Mouse (Mus musculus): ENCODE results near the gene Caap1. TPM values are rescaled to one million over a fixed set of nuclear protein-coding genes. Genes with fewer than 3 reads are reported as not detected.

Caap1 gene
- 23.6 and 24.6 TPM in 2 replicates for polyA plus RNA-seq (2016; fragmentation: Nextera tagmentation; extraction: Ambion mirVana)

DNA sequence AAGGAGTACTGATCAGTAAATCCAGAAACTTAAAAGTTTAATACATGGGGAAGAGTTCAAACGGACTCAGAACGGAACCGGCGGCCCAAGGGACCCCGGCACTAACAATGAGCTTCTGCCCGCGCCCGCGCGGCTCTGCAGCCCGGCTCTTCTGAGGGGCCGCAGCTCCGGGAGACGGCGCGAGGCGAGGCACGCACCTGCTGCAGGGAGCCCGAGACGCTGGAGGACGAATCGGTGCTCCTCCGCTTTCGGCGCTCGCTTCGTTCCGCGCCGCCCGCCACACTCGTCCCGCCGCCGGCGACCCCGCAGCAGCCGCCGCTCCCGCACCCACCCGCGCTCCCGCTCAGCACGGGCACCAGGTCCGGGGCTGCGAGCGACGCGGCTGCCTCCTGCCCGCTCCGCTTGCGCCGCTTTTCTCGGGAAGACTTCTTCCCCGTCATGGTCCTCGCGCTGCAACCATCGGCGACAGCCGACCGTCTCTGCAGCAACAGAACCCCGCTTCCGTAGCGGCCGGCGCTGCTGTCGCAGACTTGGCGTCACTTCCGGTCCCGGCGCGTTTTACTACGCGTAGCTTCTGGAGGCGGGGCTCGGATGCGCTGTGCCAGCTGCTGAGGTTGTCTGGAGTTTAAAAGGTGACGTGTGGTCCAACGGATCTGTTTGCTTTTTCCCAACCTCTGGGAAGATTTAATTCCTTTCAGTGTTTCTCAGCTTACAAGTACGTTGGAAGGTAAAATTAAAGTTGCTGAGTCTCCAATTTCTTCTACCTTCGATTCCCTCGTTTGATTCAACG is at the start of gene Caap1, which contains the start of gene Gm10306:
Gene Caap1 (minus strand): TSS at position 532 of the 790 bp plus-strand sequence.
Gene Gm10306 (plus strand): TSS at position 282 of the 790 bp plus-strand sequence.
- peak within 1 kb of the TSS; percentile 91 for H3K27ac ChIP-seq (replicated peaks)
- no peaks in the 10 kb centered on the region for H3K36me3 ChIP-seq (replicated peaks)
- H3K4me1 ChIP-seq, result peaks cover 10% of the 10 kb centered on the region
- WGBS, result 2% methylated on average over 80 of the region's 83 CpGs
- no peaks in the 10 kb centered on the region for H3K9me3 ChIP-seq
- peak within 1 kb of the TSS; percentile 94 for H3K4me3 ChIP-seq
- H3K27me3 ChIP-seq (replicated peaks; ENCODE audit: low read depth, poor library complexity, severe bottlenecking), result no peaks in the 10 kb centered on the region
- DNase-seq (ENCODE audit: low spot score), result peak; percentile 96

DNA sequence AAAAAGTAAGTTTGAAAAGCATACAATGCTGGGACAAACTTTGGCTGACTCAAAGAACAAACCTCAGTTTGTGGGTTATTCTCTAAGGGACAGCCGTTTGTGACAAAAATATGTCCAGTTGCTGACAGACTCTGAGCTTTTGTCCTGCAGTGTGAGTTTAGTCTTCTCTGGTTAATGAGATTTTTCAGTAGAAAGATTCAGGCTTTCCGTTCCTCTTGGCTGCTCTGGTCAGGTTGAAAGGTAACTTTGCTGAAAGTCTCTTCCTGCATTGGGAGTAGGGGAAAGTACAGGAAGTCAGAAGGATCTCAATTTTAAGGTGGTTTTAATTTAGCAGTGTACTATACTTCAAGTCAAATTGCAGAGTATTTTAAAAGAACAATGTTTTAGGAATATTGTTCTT is 49.0 kb upstream of the Caap1 start:
- WGBS, result 93% methylated on average over 2 of the region's 2 CpGs
- Histone ChIP-seq H3K27ac (replicated peaks) (no peak overlapping the region), H3K27me3 (replicated peaks; ENCODE audit: low read depth, poor library complexity, severe bottlenecking) (no peaks in the 10 kb centered on the region), H3K4me3 (no peak overlapping the region), H3K9me3 (no peaks in the 10 kb centered on the region), H3K4me1 (peaks cover 22% of the 10 kb centered on the region), H3K36me3 (replicated peaks) (no peaks in the 10 kb centered on the region)
- DNase-seq (ENCODE audit: low spot score), result no peak

- Histone ChIP-seq H3K27ac (replicated peaks) (no peak overlapping the region), H3K9me3 (no peaks in the 10 kb centered on the region), H3K36me3 (replicated peaks) (no peaks in the 10 kb centered on the region), H3K27me3 (replicated peaks; ENCODE audit: low read depth, poor library complexity, severe bottlenecking) (no peaks in the 10 kb centered on the region), H3K4me1 (peaks cover 22% of the 10 kb centered on the region), H3K4me3 (no peak overlapping the region; the same call in 1 of the 2 replicates)
- 84% methylated on average over 2 of the region's 2 CpGs for WGBS
- DNase-seq (ENCODE audit: low spot score), result no peak
Observed at GRCm38 (mm10) chr4:94604452-94605019, 47.9 kb upstream of the Caap1 start.

DNA sequence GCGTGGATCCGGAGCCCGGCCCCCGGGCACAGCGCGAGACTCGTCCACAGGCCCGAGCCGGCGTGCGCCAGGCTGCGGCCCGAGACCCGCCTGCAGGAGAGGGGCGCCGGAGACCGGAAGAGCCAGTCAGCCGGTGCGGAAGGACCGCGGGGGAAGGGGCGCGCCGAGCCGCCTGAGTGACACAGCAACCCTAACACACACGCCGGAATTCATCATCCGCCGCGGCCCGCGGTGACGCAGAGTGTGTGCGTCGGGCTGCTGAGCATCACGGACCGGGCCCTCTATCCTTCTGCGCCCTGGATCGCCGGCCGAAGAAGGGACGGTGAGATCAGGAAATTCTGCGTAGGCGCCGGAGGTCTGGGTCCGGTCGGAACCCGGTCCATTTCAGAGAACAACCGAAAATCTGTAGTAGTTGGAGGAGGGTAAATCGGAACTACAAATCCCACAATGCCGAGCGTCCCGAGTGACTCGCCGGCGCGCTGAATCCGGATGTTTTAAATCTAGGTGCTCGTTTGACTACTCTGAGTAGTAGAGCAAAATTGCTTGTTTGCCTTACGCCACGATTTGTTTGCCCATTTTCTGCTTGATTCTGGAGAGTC is 46.5 kb upstream of the Caap1 start, which contains the start of gene Plaa:
Gene Plaa (minus strand): TSS at position 214 of the 599 bp plus-strand sequence.
- Histone ChIP-seq H3K4me1 (peaks cover 22% of the 10 kb centered on the region), H3K36me3 (replicated peaks) (no peaks in the 10 kb centered on the region; the same call in 1 of the 2 replicates), H3K4me3 (peak within 1 kb of the TSS; percentile 98), H3K9me3 (no peaks in the 10 kb centered on the region), H3K27me3 (replicated peaks; ENCODE audit: low read depth, poor library complexity, severe bottlenecking) (no peaks in the 10 kb centered on the region), H3K27ac (replicated peaks) (peak within 1 kb of the TSS; percentile 96)
- under 1% methylated on average over 61 of the region's 61 CpGs for WGBS
- DNase-seq (ENCODE audit: low spot score), result peak; percentile 95

DNA sequence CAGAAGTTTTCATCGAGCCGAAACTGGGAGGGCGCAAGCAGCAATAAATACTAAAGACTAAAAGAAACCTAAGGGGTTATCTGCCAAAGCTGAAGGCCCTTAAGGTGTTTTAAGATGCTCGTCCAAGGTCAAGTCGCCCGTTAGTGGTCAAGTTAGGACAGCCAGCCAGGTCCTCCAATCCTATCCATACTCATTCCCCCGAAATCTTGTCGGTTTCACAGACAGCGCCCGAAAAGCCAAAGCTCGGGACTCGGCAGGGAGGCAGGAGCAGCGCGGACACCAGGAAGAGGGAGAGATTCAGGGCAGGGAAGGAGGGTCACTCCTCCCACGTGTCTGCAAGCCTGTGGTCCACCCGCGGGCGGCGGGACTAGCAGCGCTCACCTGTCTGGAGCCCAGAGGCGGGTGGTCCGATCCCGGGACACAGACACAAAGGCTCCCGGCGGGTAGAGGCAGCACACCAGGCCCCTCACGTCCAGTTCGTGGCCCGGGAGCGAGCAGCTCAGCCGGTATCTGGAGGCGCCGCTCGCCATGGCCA is 46.0 kb upstream of the Caap1 start:
- peak overlapping the region; percentile 96 for H3K27ac ChIP-seq (replicated peaks)
- no peak for DNase-seq (ENCODE audit: low spot score)
- peaks cover 22% of the 10 kb centered on the region for H3K4me1 ChIP-seq
- WGBS, result under 1% methylated on average over 33 of the region's 33 CpGs
- H3K9me3 ChIP-seq, result no peaks in the 10 kb centered on the region
- H3K36me3 ChIP-seq (replicated peaks), result peaks cover 3% of the 10 kb centered on the region; the same call in 1 of the 2 replicates
- H3K4me3 ChIP-seq, result peak overlapping the region; percentile 98
- no peaks in the 10 kb centered on the region for H3K27me3 ChIP-seq (replicated peaks; ENCODE audit: low read depth, poor library complexity, severe bottlenecking)

- peaks cover 3% of the 10 kb centered on the region; the same call in 1 of the 2 replicates for H3K36me3 ChIP-seq (replicated peaks)
- DNase-seq (ENCODE audit: low spot score), result no peak
- 93% methylated on average over 4 of the region's 4 CpGs for WGBS
- no peaks in the 10 kb centered on the region for H3K27me3 ChIP-seq (replicated peaks; ENCODE audit: low read depth, poor library complexity, severe bottlenecking)
- peaks cover 22% of the 10 kb centered on the region for H3K4me1 ChIP-seq
- H3K9me3 ChIP-seq, result no peaks in the 10 kb centered on the region
- peak overlapping the region; percentile 98 for H3K4me3 ChIP-seq
- H3K27ac ChIP-seq (replicated peaks), result no peak overlapping the region
Observed at GRCm38 (mm10) chr4:94601395-94601794, 44.8 kb upstream of the Caap1 start.

DNA sequence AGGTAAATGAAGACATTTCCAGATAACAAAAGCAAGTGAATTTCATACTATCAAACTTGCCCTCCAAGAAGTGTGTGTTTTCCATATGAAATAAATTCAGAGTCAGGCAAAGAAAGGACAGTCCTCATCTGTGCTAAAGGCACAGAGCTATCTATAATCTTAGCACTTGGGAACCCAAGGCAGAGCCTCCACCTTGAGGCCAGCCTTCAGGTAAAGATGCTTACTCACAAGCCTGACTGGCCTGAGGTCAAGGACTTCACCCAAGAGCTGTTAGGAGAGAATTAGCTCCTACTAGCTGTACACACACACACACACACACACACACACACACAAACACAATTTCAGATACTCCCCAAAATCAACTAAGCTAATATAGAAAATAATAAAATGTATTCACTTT is 36.1 kb upstream of the Caap1 start:
- Histone ChIP-seq H3K4me3 (no peak overlapping the region), H3K4me1 (no peaks in the 10 kb centered on the region), H3K27ac (replicated peaks) (no peak overlapping the region), H3K9me3 (no peaks in the 10 kb centered on the region), H3K27me3 (replicated peaks; ENCODE audit: low read depth, poor library complexity, severe bottlenecking) (no peaks in the 10 kb centered on the region), H3K36me3 (replicated peaks) (peaks cover 6% of the 10 kb centered on the region)
- DNase-seq (ENCODE audit: low spot score), result no peak

DNA sequence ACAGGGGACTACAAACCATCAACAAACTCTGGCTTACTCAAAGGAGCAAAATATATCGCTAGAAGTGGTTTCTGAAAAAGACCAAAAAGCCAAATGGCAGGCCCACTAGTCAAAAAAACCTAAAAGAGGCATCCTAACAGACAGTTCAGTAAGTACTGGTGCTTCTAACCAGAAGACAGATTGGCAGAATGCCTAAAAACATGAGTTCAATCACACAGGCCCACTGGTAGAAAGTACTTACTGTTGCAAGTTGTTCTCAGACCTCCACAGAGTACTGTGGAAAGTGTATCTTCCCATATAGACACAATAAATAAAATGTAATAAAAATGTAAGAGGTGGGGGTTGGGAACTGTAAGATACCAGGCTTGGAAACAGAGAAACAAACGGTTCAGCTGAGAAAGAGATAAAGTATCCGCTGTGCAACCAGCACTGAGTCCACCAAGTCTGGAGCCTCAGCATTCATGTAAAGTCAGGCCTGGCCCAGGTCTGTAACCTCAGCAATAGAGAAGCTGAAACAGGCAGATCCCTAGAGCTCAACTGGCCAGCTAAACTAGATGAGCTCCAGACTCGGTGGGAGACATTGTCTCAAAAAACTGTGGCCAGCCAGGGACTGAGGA is 35.3 kb upstream of the Caap1 start:
- H3K4me1 ChIP-seq, result no peaks in the 10 kb centered on the region
- no peak overlapping the region for H3K4me3 ChIP-seq
- WGBS, result 87% methylated on average over 4 of the region's 4 CpGs
- H3K36me3 ChIP-seq (replicated peaks), result peaks cover 7% of the 10 kb centered on the region
- no peaks in the 10 kb centered on the region for H3K27me3 ChIP-seq (replicated peaks; ENCODE audit: low read depth, poor library complexity, severe bottlenecking)
- no peak for DNase-seq (ENCODE audit: low spot score)
- H3K27ac ChIP-seq (replicated peaks), result no peak overlapping the region
- H3K9me3 ChIP-seq, result no peaks in the 10 kb centered on the region

- H3K36me3 ChIP-seq (replicated peaks), result peaks cover 78% of the 10 kb centered on the region
- no peaks in the 10 kb centered on the region for H3K27me3 ChIP-seq (replicated peaks; ENCODE audit: low read depth, poor library complexity, severe bottlenecking)
- no peak for DNase-seq (ENCODE audit: low spot score)
- no peaks in the 10 kb centered on the region for H3K4me1 ChIP-seq
- H3K9me3 ChIP-seq, result no peaks in the 10 kb centered on the region
- no peak overlapping the region for H3K27ac ChIP-seq (replicated peaks)
- WGBS, result 93% methylated on average over 4 of the region's 4 CpGs
- H3K4me3 ChIP-seq, result no peak overlapping the region
Observed at GRCm38 (mm10) chr4:94572677-94573076, 16.1 kb upstream of the Caap1 start.

GRCm38 (mm10) chr4:94564297-94564696 is 7.7 kb upstream of the Caap1 start:
- H3K36me3 ChIP-seq (replicated peaks), result peaks cover 19% of the 10 kb centered on the region
- no peaks in the 10 kb centered on the region; the same call in 1 of the 2 replicates for H3K4me1 ChIP-seq
- no peak for DNase-seq (ENCODE audit: low spot score)
- no peaks in the 10 kb centered on the region for H3K27me3 ChIP-seq (replicated peaks; ENCODE audit: low read depth, poor library complexity, severe bottlenecking)
- no peak overlapping the region for H3K27ac ChIP-seq (replicated peaks)
- no peak overlapping the region for H3K4me3 ChIP-seq
- no peaks in the 10 kb centered on the region for H3K9me3 ChIP-seq

GRCm38 (mm10) chr4:94561954-94562648 is 5.5 kb upstream of the Caap1 start:
- no peaks in the 10 kb centered on the region for H3K9me3 ChIP-seq
- no peaks in the 10 kb centered on the region; the same call in 1 of the 2 replicates for H3K4me1 ChIP-seq
- no peak overlapping the region for H3K27ac ChIP-seq (replicated peaks)
- no peak for DNase-seq (ENCODE audit: low spot score)
- H3K27me3 ChIP-seq (replicated peaks; ENCODE audit: low read depth, poor library complexity, severe bottlenecking), result no peaks in the 10 kb centered on the region
- no peak overlapping the region for H3K4me3 ChIP-seq
- peaks cover 5% of the 10 kb centered on the region for H3K36me3 ChIP-seq (replicated peaks)
- 77% methylated on average over 7 of the region's 7 CpGs for whole genome bisulfite sequencing

- H3K4me1 ChIP-seq, result peaks cover 5% of the 10 kb centered on the region
- no peaks in the 10 kb centered on the region for H3K9me3 ChIP-seq
- DNase-seq (ENCODE audit: low spot score), result no peak
- no peaks in the 10 kb centered on the region for H3K36me3 ChIP-seq (replicated peaks)
- no peak overlapping the region for H3K4me3 ChIP-seq
- H3K27ac ChIP-seq (replicated peaks), result no peak overlapping the region
- WGBS, result 85% methylated on average over 1 of the region's 1 CpGs
- H3K27me3 ChIP-seq (replicated peaks; ENCODE audit: low read depth, poor library complexity, severe bottlenecking), result no peaks in the 10 kb centered on the region
Observed at GRCm38 (mm10) chr4:94560316-94560715, 3.7 kb upstream of the Caap1 start.

Data from embryonic facial prominence, embryonic 10.5 days (tissue).